Mouse (Mus musculus) inflammation-experienced regulatory T-cells, adult 6 months (primary cell): Measurements from ENCODE around the gene Atg14. TPM values are rescaled to one million over a fixed set of nuclear protein-coding genes. Genes with fewer than 3 reads are reported as not detected.
"Not testable (repeated sequence)": the region's sequence is repeated elsewhere in the genome, so short reads cannot be mapped to it uniquely, and the experiment has no call there.

Experiments
- ATAC-seq: one replicate; pipeline ENCODE4 v1.8.0; 2017
- polyA plus RNA-seq, 3 experiments: library from polyadenylated mRNA; unstranded; fragments of 100-300 nt; shearing (Covaris generic); gene quantifications; one replicate each; pipeline ENCODE4 v1.2.1; 2017

Gene Atg14
- polyA plus RNA-seq, 3 experiments from 2014 or later: 8.2 to 18.1 (median 14.5) TPM

- no peak for ATAC-seq
These were observed 28.2 kb downstream of the Atg14 start for GRCm38 (mm10) chr14:47542283-47542682.

DNA sequence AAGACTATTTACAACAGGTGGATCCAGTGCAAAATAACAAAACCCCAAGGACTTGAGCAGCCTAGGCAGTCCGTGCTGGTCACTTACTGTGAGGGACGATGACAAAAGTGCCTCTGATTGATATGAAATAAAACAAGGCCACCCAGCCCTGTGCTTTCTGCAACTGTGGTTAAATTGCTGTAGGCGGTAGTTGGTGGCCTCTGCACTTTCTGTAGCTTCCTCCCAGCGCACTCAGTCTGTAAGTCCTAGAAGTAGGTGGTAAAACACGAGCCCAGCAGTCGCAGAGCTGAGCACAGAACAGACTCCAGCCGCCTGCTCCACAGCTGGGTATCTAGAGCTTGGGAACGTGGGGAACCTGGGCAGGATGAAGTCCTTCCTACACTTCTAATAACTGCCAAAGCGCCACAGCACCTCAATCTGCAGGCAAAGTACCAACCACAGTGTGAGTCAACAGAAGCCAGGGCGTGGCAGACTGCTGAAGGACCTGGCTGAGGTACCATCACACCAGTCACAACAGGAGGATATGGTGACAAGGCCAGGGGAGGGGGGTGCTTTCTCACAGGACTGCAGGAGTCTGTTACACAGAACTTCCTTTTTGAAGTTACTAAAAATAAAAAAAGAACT is 29.0 kb downstream of the Atg14 start:
- ATAC-seq: peak; percentile 84

GRCm38 (mm10) chr14:47535096-47535495 is 35.4 kb downstream of the Atg14 start:
- no peak for ATAC-seq

- ATAC-seq: no peak
These were observed 36.3 kb downstream of the Atg14 start for GRCm38 (mm10) chr14:47534176-47534525.

GRCm38 (mm10) chr14:47533365-47534175 is 36.9 kb downstream of the Atg14 start:
- ATAC-seq: peak; percentile 79

DNA sequence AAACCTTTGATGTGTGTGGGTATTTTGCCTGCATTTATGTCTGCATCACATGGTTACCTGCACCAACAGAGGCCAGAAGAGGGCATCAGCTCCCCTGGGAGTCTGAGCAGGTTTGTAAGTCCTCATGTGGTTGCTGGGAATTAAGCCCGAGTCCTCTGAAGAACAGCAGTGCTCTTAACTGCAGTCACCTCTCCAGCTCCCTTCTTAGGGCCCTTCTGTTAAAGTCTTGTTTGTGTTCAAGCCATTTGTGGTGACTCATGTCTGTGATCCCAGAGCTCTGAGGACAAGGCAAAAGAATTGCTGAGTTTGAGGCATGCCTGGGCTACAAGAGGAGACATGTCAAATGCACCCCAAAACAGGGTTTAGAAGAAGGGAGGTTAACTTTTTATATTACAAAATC is 38.0 kb downstream of the Atg14 start:
- ATAC-seq: no peak

DNA sequence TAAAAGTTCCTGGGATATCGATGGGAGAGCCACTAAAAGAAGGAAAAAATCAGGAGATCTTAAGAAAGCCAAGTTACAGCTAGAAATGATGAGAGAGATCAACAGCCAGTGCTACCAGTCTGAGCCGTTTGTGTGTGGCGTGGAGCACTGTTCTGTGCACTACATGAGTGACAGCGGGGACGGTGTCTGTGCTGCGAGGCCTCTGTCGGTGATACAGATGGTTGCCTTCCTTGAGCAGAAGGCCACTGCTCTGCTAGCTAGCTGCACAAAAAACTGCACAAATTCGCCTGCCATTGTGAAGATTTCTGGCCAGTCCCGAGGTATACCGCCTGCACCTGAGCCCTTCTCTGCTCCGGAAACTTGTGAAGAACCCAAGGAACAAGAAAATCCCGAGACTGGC is 40.9 kb downstream of the Atg14 start:
- not testable (repeated sequence) for ATAC-seq

- peak; percentile 61 for ATAC-seq
These were observed 41.4 kb downstream of the Atg14 start for GRCm38 (mm10) chr14:47529019-47529418.

DNA sequence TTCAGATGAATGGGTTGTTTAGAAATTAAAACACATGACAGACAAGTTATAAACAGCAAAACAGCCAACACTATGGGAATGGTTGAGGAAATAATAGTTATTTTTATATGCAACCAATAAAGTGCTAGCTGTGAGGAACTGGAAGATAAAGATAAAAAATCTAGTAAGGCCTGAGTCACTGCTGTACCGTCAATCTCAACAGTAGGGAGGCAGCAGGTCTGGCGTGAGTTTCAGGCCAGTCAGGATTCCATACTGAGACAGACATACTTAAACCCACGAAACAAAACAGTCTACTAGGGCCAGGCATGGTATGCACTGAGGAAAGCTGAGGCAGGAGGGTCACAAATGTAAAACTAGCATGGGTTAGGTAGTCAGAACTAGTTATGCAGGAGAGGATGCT is 42.2 kb downstream of the Atg14 start:
- no peak for ATAC-seq

DNA sequence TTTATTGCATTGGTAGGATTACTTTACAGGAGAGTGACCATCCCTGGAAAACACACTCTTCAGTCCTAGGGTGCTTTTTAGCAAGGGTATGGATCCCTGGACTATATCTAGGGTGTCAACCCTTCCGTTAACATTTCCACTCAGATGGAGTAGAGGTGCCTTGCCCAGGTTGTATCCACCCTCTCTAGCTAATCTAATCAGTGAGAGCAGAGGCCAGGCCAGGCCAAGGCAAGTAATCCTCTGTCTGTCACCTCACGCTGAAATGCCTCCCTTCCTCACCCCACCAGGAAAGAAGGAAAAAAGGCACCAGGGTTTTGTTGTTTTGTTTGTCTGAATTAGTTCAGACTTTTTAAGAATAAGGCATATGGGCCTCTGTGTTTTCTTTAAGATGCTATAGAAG is 42.6 kb downstream of the Atg14 start:
- no peak for ATAC-seq

- no peak for ATAC-seq
These were observed 44.6 kb downstream of the Atg14 start for GRCm38 (mm10) chr14:47525861-47526260.

DNA sequence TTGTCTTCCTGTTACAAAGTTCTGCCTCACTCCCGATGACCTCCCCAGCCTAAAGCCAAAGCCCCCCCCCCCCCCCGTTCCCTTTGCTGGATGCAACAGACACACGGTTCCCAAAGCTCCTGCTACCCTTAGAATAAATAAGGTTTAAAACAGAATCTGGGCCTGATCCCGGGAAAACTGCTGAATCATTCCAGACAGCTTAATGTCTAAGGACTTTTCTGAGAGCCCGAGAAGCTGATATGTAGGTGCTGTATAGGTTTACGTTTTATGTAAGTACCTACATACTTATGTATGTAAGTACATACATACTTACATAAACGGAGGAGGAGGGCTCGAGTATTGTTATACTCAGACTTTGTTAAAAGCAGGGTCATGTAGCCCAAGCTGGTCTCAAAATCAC is 45.1 kb downstream of the Atg14 start:
- no peak for ATAC-seq

DNA sequence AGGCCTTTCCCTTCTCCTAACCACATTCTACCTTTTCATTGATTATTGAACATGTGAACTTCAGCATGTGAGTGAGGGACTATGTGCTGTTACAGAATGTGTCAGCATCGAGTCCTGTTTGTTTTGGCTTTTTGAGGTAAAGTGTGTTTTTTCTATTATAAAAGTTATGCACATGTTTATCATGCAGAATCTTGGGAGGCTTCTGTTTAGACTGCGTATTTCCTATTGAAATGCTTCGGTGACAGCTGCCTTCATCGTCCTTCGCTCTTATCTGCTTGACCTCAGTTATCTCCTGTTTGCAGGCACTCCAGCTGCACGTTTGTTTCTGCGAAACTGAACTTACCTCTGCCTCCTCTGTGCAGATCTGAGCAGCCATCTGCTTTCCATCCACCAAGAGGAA is 48.1 kb downstream of the Atg14 start:
- no peak for ATAC-seq

GRCm38 (mm10) chr14:47521609-47522008 is 48.8 kb downstream of the Atg14 start:
- ATAC-seq: no peak

GRCm38 (mm10) chr14:47520751-47521449 is 49.5 kb downstream of the Atg14 start:
- no peak for ATAC-seq

GRCm38 (mm10) chr14:47518619-47519018 is 51.8 kb downstream of the Atg14 start:
- ATAC-seq: peak; percentile 81

DNA sequence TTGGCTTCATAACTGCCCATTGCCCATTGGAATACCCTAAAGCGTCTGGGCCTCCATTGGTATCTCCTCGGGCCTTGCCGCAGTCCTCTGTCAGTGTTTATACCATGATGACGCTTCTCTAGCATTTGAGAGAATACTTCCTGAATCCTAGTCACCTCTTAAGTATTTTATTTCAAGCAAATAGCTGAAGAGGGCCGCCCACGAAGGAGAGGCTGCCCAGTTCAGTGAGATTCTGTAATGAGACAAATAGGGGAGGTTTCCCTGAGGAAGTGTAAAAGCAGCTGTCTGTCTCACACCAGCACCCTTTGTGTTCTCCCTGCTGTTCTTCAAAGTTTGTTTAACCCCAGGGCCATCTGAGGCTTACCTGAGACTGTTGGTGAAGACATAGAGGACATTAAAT is 53.7 kb downstream of the Atg14 start:
- no peak for ATAC-seq

- no peak for ATAC-seq
These were observed 54.8 kb downstream of the Atg14 start for GRCm38 (mm10) chr14:47515636-47516035.

- ATAC-seq: peak; percentile 32
These were observed 55.5 kb downstream of the Atg14 start for GRCm38 (mm10) chr14:47514816-47515453.

GRCm38 (mm10) chr14:47513606-47514005 is 56.8 kb downstream of the Atg14 start:
- no peak for ATAC-seq

- ATAC-seq: no peak
These were observed 60.2 kb downstream of the Atg14 start for GRCm38 (mm10) chr14:47510244-47510643.

- no peak for ATAC-seq
These were observed 62.4 kb downstream of the Atg14 start for GRCm38 (mm10) chr14:47508035-47508434.

GRCm38 (mm10) chr14:47506676-47507075 is 63.8 kb downstream of the Atg14 start:
- ATAC-seq: no peak
